Mouse (Mus musculus) liver, adult 2 months (tissue): Measurements from ENCODE around the gene Scube3.

Experiments
- CTCF ChIP-seq: fragments of 200-500 bp; IDR thresholded peaks from 2 replicates; pipeline ENCODE4 v1.5.1; 2011; ENCODE audit warnings: low read depth, low read length, control low read depth
- POLR2A ChIP-seq: fragments of 200-500 bp; IDR thresholded peaks from 2 replicates; pipeline ENCODE4 v1.6.1; 2011; ENCODE audit warnings: low read length, control low read depth; ENCODE audit not compliant: insufficient read depth; ENCODE audit errors: extremely low read depth

DNA sequence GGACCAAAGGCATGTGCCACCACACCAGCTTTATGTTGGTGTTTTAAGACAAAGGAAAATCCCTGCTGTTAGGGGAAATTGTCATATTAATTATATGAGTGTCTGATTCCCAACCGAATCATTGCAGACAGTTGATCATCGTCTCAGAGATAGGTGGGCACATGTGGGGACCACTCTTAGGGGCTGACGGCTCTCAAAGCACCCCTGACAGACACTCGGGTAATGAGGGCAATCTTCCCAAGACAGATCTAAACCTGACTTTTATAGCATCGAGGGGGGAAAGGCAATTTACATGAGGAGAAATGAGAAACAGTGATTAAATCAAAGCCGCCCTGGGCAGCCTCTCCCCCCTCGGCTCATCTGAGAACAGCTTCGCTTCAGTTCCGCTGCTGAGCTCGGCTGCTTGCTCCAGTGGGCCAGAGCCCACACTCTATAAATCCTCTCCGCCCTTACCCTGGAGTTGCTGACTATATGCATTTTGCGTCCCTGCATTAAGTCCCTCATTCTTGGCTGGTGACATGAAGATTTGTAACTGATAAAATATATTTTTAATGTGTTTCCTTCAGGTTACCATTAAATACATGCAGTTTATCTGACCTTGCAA, 40.6 kb upstream of the Scube3 start:
- no peak for TF ChIP-seq CTCF
- no peak for TF ChIP-seq POLR2A
